Mouse (Mus musculus): ENCODE results near the gene Fank1. TPM values are rescaled to one million over a fixed set of nuclear protein-coding genes. Genes with fewer than 3 reads are reported as not detected.

The Fank1 gene
- 4.0 and 5.5 TPM in 2 replicates for polyA plus RNA-seq (2015; fragmentation: Nextera tagmentation; extraction: Ambion mirVana)

GRCm38 (mm10) chr7:133776626-133776996 lies at the start of gene Fank1:
Fank1 (plus strand) TSS chr7:133776861.
- Histone ChIP-seq H3K27me3 (replicated peaks) (no peaks in the 10 kb centered on the region), H3K4me2 (peak within 1 kb of the TSS; percentile 86), H3K27ac (peak within 1 kb of the TSS; percentile 42; the same call in 1 of the 2 replicates), H3K9me3 (no peaks in the 10 kb centered on the region), H3K36me3 (replicated peaks) (no peaks in the 10 kb centered on the region), H3K4me3 (peak within 1 kb of the TSS; percentile 90), H3K4me1 (peaks cover 21% of the 10 kb centered on the region), H3K9ac (peak within 1 kb of the TSS; percentile 71)
- WGBS: 0% methylated on average over 45 of the region's 45 CpGs
- peak; percentile 94 for ATAC-seq (replicated peaks)

- Histone ChIP-seq H3K4me3 (no peak overlapping the region), H3K4me2 (no peak overlapping the region), H3K27ac (no peak overlapping the region), H3K27me3 (replicated peaks) (no peaks in the 10 kb centered on the region), H3K9ac (no peak overlapping the region), H3K4me1 (no peaks in the 10 kb centered on the region), H3K9me3 (no peaks in the 10 kb centered on the region), H3K36me3 (replicated peaks) (peaks cover 11% of the 10 kb centered on the region)
- 82% methylated on average over 6 of the region's 6 CpGs for WGBS
- ATAC-seq (replicated peaks): no peak
These were observed 49.6 kb upstream of the Fank1 start for GRCm38 (mm10) chr7:133727027-133727426.

- H3K9ac ChIP-seq: no peak overlapping the region
- H3K4me2 ChIP-seq: no peak overlapping the region
- H3K9me3 ChIP-seq: no peaks in the 10 kb centered on the region
- no peak overlapping the region for H3K27ac ChIP-seq
- no peak for ATAC-seq (replicated peaks)
- H3K27me3 ChIP-seq (replicated peaks): no peaks in the 10 kb centered on the region
- H3K4me1 ChIP-seq: no peaks in the 10 kb centered on the region
- H3K36me3 ChIP-seq (replicated peaks): no peaks in the 10 kb centered on the region; the same call in none of the 2 replicates
- H3K4me3 ChIP-seq: no peak overlapping the region
- 85% methylated on average over 5 of the region's 5 CpGs for WGBS
These were observed 47.3 kb upstream of the Fank1 start for GRCm38 (mm10) chr7:133729351-133729750.

- Histone ChIP-seq H3K4me1 (no peaks in the 10 kb centered on the region), H3K4me3 (no peak overlapping the region), H3K27me3 (replicated peaks) (no peaks in the 10 kb centered on the region), H3K9me3 (no peaks in the 10 kb centered on the region), H3K36me3 (replicated peaks) (no peaks in the 10 kb centered on the region; the same call in 1 of the 2 replicates), H3K4me2 (no peak overlapping the region), H3K27ac (no peak overlapping the region), H3K9ac (no peak overlapping the region)
- WGBS: 83% methylated on average over 11 of the region's 11 CpGs
- ATAC-seq (replicated peaks): no peak
These were observed 46.1 kb upstream of the Fank1 start for GRCm38 (mm10) chr7:133730324-133731191.

GRCm38 (mm10) chr7:133731971-133732645 lies 44.6 kb upstream of the Fank1 start:
- no peak overlapping the region for H3K4me3 ChIP-seq
- H3K4me1 ChIP-seq: no peaks in the 10 kb centered on the region
- H3K9me3 ChIP-seq: no peaks in the 10 kb centered on the region
- H3K36me3 ChIP-seq (replicated peaks): no peaks in the 10 kb centered on the region; the same call in 1 of the 2 replicates
- H3K9ac ChIP-seq: no peak overlapping the region
- no peak for ATAC-seq (replicated peaks)
- H3K27me3 ChIP-seq (replicated peaks): no peaks in the 10 kb centered on the region
- no peak overlapping the region for H3K27ac ChIP-seq
- no peak overlapping the region for H3K4me2 ChIP-seq
- 72% methylated on average over 4 of the region's 4 CpGs for WGBS

GRCm38 (mm10) chr7:133740558-133740957 lies 36.1 kb upstream of the Fank1 start:
- no peak overlapping the region for H3K4me2 ChIP-seq
- no peak overlapping the region for H3K9ac ChIP-seq
- no peak for ATAC-seq (replicated peaks)
- H3K27me3 ChIP-seq (replicated peaks): no peaks in the 10 kb centered on the region
- 92% methylated on average over 7 of the region's 7 CpGs for WGBS
- no peaks in the 10 kb centered on the region for H3K4me1 ChIP-seq
- H3K9me3 ChIP-seq: no peaks in the 10 kb centered on the region
- no peak overlapping the region for H3K27ac ChIP-seq
- no peak overlapping the region for H3K4me3 ChIP-seq
- no peaks in the 10 kb centered on the region; the same call in 1 of the 2 replicates for H3K36me3 ChIP-seq (replicated peaks)

GRCm38 (mm10) chr7:133742530-133743325 lies 33.9 kb upstream of the Fank1 start:
- ATAC-seq (replicated peaks): no peak
- no peaks in the 10 kb centered on the region; the same call in 1 of the 2 replicates for H3K36me3 ChIP-seq (replicated peaks)
- H3K4me1 ChIP-seq: no peaks in the 10 kb centered on the region
- no peaks in the 10 kb centered on the region for H3K9me3 ChIP-seq
- no peak overlapping the region for H3K4me3 ChIP-seq
- no peak overlapping the region for H3K4me2 ChIP-seq
- H3K27ac ChIP-seq: no peak overlapping the region
- WGBS: 94% methylated on average over 12 of the region's 12 CpGs
- H3K9ac ChIP-seq: no peak overlapping the region
- no peaks in the 10 kb centered on the region for H3K27me3 ChIP-seq (replicated peaks)

GRCm38 (mm10) chr7:133743611-133744010 lies 33.0 kb upstream of the Fank1 start:
- no peak for ATAC-seq (replicated peaks)
- H3K9me3 ChIP-seq: no peaks in the 10 kb centered on the region
- no peak overlapping the region for H3K27ac ChIP-seq
- H3K9ac ChIP-seq: no peak overlapping the region
- H3K36me3 ChIP-seq (replicated peaks): no peaks in the 10 kb centered on the region; the same call in 1 of the 2 replicates
- 79% methylated on average over 4 of the region's 4 CpGs for WGBS
- no peaks in the 10 kb centered on the region for H3K4me1 ChIP-seq
- no peak overlapping the region for H3K4me2 ChIP-seq
- no peaks in the 10 kb centered on the region for H3K27me3 ChIP-seq (replicated peaks)
- no peak overlapping the region for H3K4me3 ChIP-seq

- 93% methylated on average over 1 of the region's 1 CpGs for WGBS
- no peak for ATAC-seq (replicated peaks)
- H3K4me1 ChIP-seq: no peaks in the 10 kb centered on the region
- no peak overlapping the region for H3K4me2 ChIP-seq
- no peak overlapping the region for H3K9ac ChIP-seq
- no peaks in the 10 kb centered on the region for H3K9me3 ChIP-seq
- no peaks in the 10 kb centered on the region; the same call in 1 of the 2 replicates for H3K36me3 ChIP-seq (replicated peaks)
- H3K4me3 ChIP-seq: no peak overlapping the region
- no peaks in the 10 kb centered on the region for H3K27me3 ChIP-seq (replicated peaks)
- H3K27ac ChIP-seq: no peak overlapping the region
These were observed 32.5 kb upstream of the Fank1 start for GRCm38 (mm10) chr7:133744209-133744608.

- H3K4me3 ChIP-seq: no peak overlapping the region
- H3K4me2 ChIP-seq: no peak overlapping the region
- no peak overlapping the region for H3K27ac ChIP-seq
- 59% methylated on average over 4 of the region's 4 CpGs for WGBS
- H3K9ac ChIP-seq: no peak overlapping the region
- H3K9me3 ChIP-seq: no peaks in the 10 kb centered on the region
- H3K4me1 ChIP-seq: no peaks in the 10 kb centered on the region
- no peaks in the 10 kb centered on the region; the same call in 1 of the 2 replicates for H3K36me3 ChIP-seq (replicated peaks)
- no peak for ATAC-seq (replicated peaks)
- H3K27me3 ChIP-seq (replicated peaks): no peaks in the 10 kb centered on the region
These were observed 32.0 kb upstream of the Fank1 start for GRCm38 (mm10) chr7:133744701-133745100.

GRCm38 (mm10) chr7:133747372-133747771 lies 29.3 kb upstream of the Fank1 start:
- no peaks in the 10 kb centered on the region for H3K27me3 ChIP-seq (replicated peaks)
- no peak overlapping the region for H3K4me2 ChIP-seq
- no peak overlapping the region for H3K9ac ChIP-seq
- no peak for ATAC-seq (replicated peaks)
- H3K9me3 ChIP-seq: no peaks in the 10 kb centered on the region
- H3K4me3 ChIP-seq: no peak overlapping the region
- H3K4me1 ChIP-seq: no peaks in the 10 kb centered on the region
- H3K36me3 ChIP-seq (replicated peaks): no peaks in the 10 kb centered on the region; the same call in 1 of the 2 replicates
- 88% methylated on average over 8 of the region's 8 CpGs for WGBS
- H3K27ac ChIP-seq: no peak overlapping the region

GRCm38 (mm10) chr7:133748753-133749152 lies 27.9 kb upstream of the Fank1 start:
- Histone ChIP-seq H3K9me3 (no peaks in the 10 kb centered on the region), H3K36me3 (replicated peaks) (no peaks in the 10 kb centered on the region; the same call in 1 of the 2 replicates), H3K9ac (no peak overlapping the region), H3K27me3 (replicated peaks) (no peaks in the 10 kb centered on the region), H3K4me3 (no peak overlapping the region), H3K27ac (no peak overlapping the region), H3K4me2 (no peak overlapping the region), H3K4me1 (no peaks in the 10 kb centered on the region)
- 87% methylated on average over 14 of the region's 14 CpGs for WGBS
- ATAC-seq (replicated peaks): no peak
